Mouse (Mus musculus) embryonic facial prominence, embryonic 12.5 days (tissue): ENCODE data around the gene Flywch1. TPM values are rescaled to one million over a fixed set of nuclear protein-coding genes. Genes with fewer than 3 reads are reported as not detected.

Experiments used
- ATAC-seq: fragments of 200-750 bp; cut with Nextera tagmentation; 2 replicates; pipeline ENCODE4 v1.8.0; 2017; ENCODE audit not compliant: insufficient number of reproducible peaks, insufficient read depth, low FRiP score, low TSS enrichment
- H3K27ac ChIP-seq: fragments of 300-500 bp; sonication (generic); 2 replicates; pipeline ENCODE4 v1.5.1; 2016; ENCODE audit warnings: mild to moderate bottlenecking
- H3K27me3 ChIP-seq: fragments of 300-500 bp; sonication (generic); 2 replicates; pipeline ENCODE4 v1.6.1; 2016; ENCODE audit warnings: mild to moderate bottlenecking, moderate library complexity
- H3K36me3 ChIP-seq: fragments of 300-500 bp; sonication (generic); 2 replicates; pipeline ENCODE4 v1.6.1; 2016; ENCODE audit warnings: mild to moderate bottlenecking
- H3K4me1 ChIP-seq: fragments of 300-500 bp; sonication (generic); 2 replicates; pipeline ENCODE4 v1.6.1; 2016
- H3K4me2 ChIP-seq: fragments of 300-500 bp; sonication (generic); replicated peaks from 2 replicates; pipeline ENCODE4 v1.6.1; 2016; ENCODE audit warnings: mild to moderate bottlenecking, moderate library complexity
- H3K4me3 ChIP-seq: fragments of 300-500 bp; sonication (generic); 2 replicates; pipeline ENCODE4 v1.5.1; 2016; ENCODE audit warnings: mild to moderate bottlenecking
- H3K9ac ChIP-seq: fragments of 300-500 bp; sonication (generic); 2 replicates; pipeline ENCODE4 v1.6.1; 2016; ENCODE audit warnings: mild to moderate bottlenecking, moderate library complexity
- H3K9me3 ChIP-seq: fragments of 300-500 bp; sonication (generic); 2 replicates; pipeline ENCODE4 v1.6.1; 2016; ENCODE audit warnings: mild to moderate bottlenecking, moderate library complexity
- WGBS: fragments of 180-500 bp; shearing (Covaris S2); methylation state at CpG from one replicate; pipeline ENCODE4 v1.1.7; 2016; 5-methylcytosine and 5-hydroxymethylcytosine counted together
- polyA plus RNA-seq: library from polyadenylated mRNA; unstranded; fragments of >200 nt; fragmentation: Nextera tagmentation; extraction: Ambion mirVana; gene quantifications from 2 replicates; pipeline ENCODE4 v1.2.1, GENCODE M21; 2016

Gene Flywch1
- polyA plus RNA-seq, 1 experiment from 2014 or later = 122 TPM

DNA sequence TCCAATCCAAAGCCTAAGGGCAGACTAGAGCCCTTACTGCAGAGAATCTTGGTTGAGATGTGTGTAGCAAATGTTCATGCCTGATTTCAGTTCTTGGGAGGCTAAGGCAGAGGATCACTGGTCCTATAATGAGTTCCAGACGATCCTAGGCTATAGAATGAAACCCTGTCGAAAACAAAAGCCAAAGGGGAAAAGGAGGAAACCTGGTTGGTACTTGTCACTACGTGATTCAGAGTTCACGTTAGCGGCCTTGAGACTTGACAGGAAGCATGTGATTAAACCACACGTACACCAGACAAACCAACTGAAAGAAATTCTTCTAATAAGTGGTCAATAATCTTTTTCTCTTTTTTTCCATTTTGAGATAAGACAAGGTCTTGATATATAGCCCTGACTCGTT lies 25.9 kb upstream of the Flywch1 start:
- Histone ChIP-seq H3K4me3 (no peak overlapping the region), H3K4me1 (0 out of 2 replicates have a peak, but pooled peaks cover 4% of the 10 kb centered on the region), H3K27me3 (no peaks in the 10 kb centered on the region), H3K27ac (no peak overlapping the region), H3K9me3 (no peaks in the 10 kb centered on the region), H3K4me2 (no peak overlapping the region), H3K9ac (no peak overlapping the region), H3K36me3 (no peaks in the 10 kb centered on the region)
- no peak for ATAC-seq
- WGBS = 27% methylated on average over 7 of the region's 7 CpGs

DNA sequence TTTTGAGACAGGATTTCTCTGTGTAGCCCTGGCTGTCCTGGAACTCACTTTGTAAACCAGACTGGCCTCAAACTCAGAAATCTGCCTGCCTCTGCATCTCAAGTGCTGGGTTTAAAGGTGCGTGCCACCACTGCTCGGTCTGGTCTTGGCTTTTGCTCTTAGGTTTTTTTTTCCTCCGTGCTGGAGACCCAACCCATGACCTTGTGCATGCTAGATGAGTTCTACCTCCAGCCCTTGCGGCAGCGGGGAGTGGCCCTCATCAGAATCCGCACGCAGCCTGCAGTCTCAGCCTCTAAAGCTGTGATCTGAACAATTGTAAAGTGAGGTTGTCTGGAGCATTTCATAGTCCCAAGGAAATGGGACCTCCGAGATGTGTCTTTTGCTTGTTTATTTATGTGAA lies 23.9 kb upstream of the Flywch1 start:
- Histone ChIP-seq H3K9ac (no peak overlapping the region), H3K4me1 (peaks cover 11% of the 10 kb centered on the region; the same call in 1 of the 2 replicates), H3K27me3 (no peaks in the 10 kb centered on the region), H3K27ac (no peak overlapping the region), H3K36me3 (no peaks in the 10 kb centered on the region), H3K9me3 (no peaks in the 10 kb centered on the region), H3K4me3 (no peak overlapping the region), H3K4me2 (no peak overlapping the region)
- WGBS = 96% methylated on average over 8 of the region's 8 CpGs
- no peak for ATAC-seq

DNA sequence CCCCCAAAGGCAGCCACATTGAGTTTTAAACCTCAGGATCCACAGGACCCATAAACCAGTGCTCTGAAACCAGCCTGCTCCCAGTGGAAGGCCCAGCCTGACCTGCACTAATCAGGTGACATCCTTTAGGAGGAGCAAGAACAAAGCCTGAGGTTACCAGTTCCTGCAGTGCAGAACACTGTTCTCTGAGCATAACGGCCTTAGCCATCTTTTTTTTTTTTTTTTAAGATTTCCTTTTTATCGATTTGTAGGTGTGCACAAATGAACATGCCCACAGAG lies 19.6 kb upstream of the Flywch1 start:
- Histone ChIP-seq H3K9me3 (no peaks in the 10 kb centered on the region), H3K9ac (peak overlapping the region; percentile 74), H3K27me3 (no peaks in the 10 kb centered on the region), H3K4me1 (peaks cover 21% of the 10 kb centered on the region), H3K36me3 (no peaks in the 10 kb centered on the region), H3K27ac (peak overlapping the region; percentile 92), H3K4me2 (peak overlapping the region; percentile 62), H3K4me3 (peak overlapping the region; percentile 45)
- 54% methylated on average over 2 of the region's 2 CpGs for WGBS
- no peak for ATAC-seq

DNA sequence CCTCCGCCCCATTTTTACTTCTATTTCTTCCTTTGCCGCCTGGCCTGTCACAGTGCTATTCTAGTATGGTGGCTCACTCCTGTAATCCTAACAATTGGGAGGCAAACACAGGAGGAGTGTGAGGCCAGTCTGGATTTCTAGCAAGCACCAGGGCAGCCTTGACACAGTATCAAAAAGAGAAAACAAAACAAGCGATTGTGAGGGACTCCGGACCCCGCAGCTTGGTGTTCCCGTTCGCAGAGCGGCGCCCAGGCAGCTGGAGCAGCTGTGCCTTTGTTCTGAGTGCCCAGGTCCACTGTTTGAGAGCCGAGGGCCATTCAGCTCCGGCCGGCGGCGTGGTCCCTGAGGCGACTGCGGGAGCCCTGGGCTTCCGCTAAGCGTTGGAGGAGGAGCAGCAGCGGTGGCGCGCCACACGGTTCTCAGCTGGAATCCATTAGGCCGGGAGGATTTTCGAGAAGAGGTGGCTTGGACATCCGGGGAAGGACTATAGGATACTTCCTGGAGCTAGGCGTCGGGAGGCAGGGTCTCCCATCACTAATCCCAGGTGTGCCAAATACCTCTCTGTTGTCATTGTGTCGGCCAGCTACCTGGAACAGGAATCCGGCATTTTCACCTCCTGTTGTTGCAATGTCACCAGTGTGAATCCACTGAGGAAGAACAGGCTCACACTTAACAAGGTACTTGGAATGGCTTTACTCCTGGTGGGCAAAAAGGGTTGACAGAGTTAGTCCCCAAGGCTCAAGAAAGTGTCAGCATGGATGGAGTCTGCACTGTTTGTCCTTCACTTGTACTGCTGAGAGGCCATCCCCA lies 19.1 kb upstream of the Flywch1 start, which contains the start of gene Srrm2:
Srrm2 (plus strand) TSS at position 264 of the 810 bp plus-strand sequence.
- WGBS = 2% methylated on average over 29 of the region's 29 CpGs
- Histone ChIP-seq H3K4me3 (peak within 1 kb of the TSS; percentile 45), H3K4me1 (peaks cover 21% of the 10 kb centered on the region), H3K27ac (peak within 1 kb of the TSS; percentile 92), H3K9ac (peak within 1 kb of the TSS; percentile 74), H3K36me3 (no peaks in the 10 kb centered on the region), H3K9me3 (no peaks in the 10 kb centered on the region), H3K27me3 (no peaks in the 10 kb centered on the region), H3K4me2 (peak within 1 kb of the TSS; percentile 62)
- ATAC-seq = 0 out of 2 replicates have a peak, but pooled peaks have one; percentile 30

GRCm38 (mm10) chr17:23789749-23790268 lies 18.4 kb upstream of the Flywch1 start:
- Histone ChIP-seq H3K27ac (peak overlapping the region; percentile 92), H3K9me3 (no peaks in the 10 kb centered on the region), H3K9ac (peak overlapping the region; percentile 74), H3K27me3 (no peaks in the 10 kb centered on the region), H3K4me3 (peak overlapping the region; percentile 45), H3K4me1 (peaks cover 21% of the 10 kb centered on the region), H3K36me3 (no peaks in the 10 kb centered on the region), H3K4me2 (peak overlapping the region; percentile 62)
- WGBS = 14% methylated on average over 8 of the region's 8 CpGs
- ATAC-seq = no peak

DNA sequence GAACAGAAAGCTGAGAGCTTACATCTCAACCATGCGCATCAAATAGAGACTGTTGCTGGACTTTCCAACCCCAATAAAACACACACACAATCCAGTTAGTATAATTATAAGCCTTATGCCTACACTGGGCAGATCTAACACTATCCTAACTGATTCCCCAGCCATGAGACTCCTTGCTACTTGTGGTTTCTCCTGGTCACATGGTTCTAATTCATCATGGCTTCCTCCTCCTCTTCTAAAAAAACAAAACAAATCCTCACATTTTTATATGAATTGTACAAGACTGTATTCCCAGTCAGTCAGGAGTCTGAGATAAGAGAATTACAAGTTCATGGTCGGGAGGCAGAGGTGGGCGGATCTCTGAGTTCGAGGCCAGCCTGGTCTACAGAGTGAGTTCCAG lies 17.6 kb upstream of the Flywch1 start:
- no peak overlapping the region for H3K4me3 ChIP-seq
- 92% methylated on average over 4 of the region's 4 CpGs for WGBS
- no peak overlapping the region for H3K9ac ChIP-seq
- no peaks in the 10 kb centered on the region for H3K9me3 ChIP-seq
- H3K4me2 ChIP-seq = no peak overlapping the region
- no peak for ATAC-seq
- peaks cover 21% of the 10 kb centered on the region for H3K4me1 ChIP-seq
- H3K36me3 ChIP-seq = no peaks in the 10 kb centered on the region
- H3K27me3 ChIP-seq = no peaks in the 10 kb centered on the region
- no peak overlapping the region for H3K27ac ChIP-seq

DNA sequence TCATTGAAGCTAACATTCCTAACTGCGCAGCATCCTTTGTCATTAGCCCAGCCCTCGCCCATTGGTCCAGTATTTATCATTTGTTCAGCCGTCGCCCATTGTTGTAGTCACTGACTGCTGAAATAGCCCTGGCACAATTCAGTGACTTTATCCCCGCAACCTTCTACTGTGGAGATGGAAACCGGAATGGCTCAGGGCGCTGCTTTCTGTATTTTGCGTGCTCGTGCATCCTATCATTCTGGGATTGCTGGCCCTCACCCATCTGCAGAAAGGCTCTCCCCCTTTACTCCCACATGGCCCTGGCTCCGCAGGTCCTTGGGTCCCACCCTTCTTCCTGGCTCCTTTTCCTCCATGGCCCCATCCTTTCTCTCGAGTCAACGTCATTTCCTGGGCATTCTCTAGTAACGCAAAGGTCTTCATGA lies 15.1 kb upstream of the Flywch1 start:
- Histone ChIP-seq H3K4me2 (peak overlapping the region; percentile 78), H3K27ac (0 out of 2 replicates have a peak overlapping the region, but pooled peaks have one; percentile 31), H3K4me3 (peak overlapping the region; percentile 64), H3K27me3 (no peaks in the 10 kb centered on the region), H3K4me1 (peaks cover 21% of the 10 kb centered on the region), H3K9ac (no peak overlapping the region), H3K9me3 (no peaks in the 10 kb centered on the region), H3K36me3 (no peaks in the 10 kb centered on the region)
- 18% methylated on average over 13 of the region's 13 CpGs for WGBS
- no peak for ATAC-seq

DNA sequence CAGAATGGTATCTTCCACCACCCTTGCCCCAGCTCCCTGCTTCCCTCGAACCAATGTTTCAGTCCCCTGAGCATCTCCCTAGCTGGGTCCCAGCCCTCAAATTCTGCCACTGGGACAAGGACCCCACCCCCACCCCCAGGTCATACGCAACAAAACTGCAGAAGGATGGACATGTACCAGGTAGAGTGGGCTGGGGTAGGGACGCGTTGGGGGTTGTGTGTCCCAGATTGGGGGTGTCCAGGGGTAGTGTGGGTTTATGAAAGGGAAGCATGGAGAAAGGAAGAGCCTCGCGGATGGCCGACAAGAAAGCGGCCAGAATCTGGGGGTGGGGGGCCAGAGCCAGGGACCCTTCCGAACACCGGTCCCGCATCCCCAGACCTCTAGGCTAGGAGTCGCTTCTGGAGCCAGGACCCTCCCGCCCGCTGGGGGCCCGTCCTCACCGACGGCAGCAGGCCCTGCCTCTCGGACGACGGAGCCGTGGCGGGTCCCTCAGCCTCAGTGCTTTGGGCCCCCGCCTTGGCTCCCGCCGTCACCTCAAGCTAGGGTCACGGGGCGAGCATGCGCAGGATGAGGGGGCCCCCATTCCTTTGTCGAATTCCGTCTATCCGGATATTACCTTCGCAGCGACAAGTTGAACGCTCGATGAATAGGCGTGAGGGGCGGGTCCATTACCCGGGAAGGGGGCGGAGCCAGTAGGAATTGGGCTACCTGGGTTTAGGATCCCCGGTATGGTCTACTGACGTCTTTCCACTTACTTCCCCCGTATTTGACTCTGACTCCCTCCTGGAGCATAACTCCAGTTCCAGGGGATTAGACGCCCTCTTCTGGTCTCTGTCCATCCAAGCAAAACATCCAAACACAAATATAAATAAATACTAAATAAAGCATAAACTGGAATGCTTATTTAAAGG lies 14.4 kb upstream of the Flywch1 start, which contains the start of gene Flywch2:
Flywch2 (minus strand) TSS at position 521 of the 911 bp plus-strand sequence.
- H3K27ac ChIP-seq = peak within 1 kb of the TSS; percentile 67
- peak within 1 kb of the TSS; percentile 74 for H3K9ac ChIP-seq
- no peaks in the 10 kb centered on the region for H3K36me3 ChIP-seq
- peak within 1 kb of the TSS; percentile 64 for H3K4me3 ChIP-seq
- peaks cover 18% of the 10 kb centered on the region for H3K4me1 ChIP-seq
- ATAC-seq = peak; percentile 76
- H3K4me2 ChIP-seq = peak within 1 kb of the TSS; percentile 78
- 3% methylated on average over 43 of the region's 43 CpGs for WGBS
- no peaks in the 10 kb centered on the region for H3K9me3 ChIP-seq
- no peaks in the 10 kb centered on the region for H3K27me3 ChIP-seq

DNA sequence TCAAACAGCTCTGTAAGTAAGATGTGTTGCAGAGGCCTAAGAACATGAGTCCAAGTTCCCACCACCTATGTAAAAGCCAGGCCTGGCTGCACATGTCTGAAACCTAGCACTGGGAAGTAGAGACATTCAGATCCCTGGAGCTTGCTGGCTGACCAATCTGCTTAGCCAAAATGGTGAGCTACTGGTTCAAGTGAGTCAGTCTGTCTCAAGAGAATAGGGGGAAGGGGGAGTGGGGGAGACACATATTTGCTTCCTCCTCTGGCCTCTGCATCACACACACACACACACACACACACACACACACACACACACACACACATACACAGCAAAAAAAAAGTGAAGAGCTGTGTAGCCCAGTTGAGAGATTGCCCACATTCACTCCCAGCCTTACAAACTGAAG lies 11.9 kb upstream of the Flywch1 start:
- H3K4me2 ChIP-seq = no peak overlapping the region
- H3K4me1 ChIP-seq = peaks cover 6% of the 10 kb centered on the region
- no peaks in the 10 kb centered on the region for H3K27me3 ChIP-seq
- ATAC-seq = no peak
- no peak overlapping the region for H3K4me3 ChIP-seq
- H3K27ac ChIP-seq = no peak overlapping the region
- H3K9ac ChIP-seq = no peak overlapping the region
- H3K9me3 ChIP-seq = no peaks in the 10 kb centered on the region
- H3K36me3 ChIP-seq = peaks cover 9% of the 10 kb centered on the region; the same call in 1 of the 2 replicates

GRCm38 (mm10) chr17:23778447-23778846 lies 7.0 kb upstream of the Flywch1 start:
- H3K4me1 ChIP-seq = no peaks in the 10 kb centered on the region
- no peak overlapping the region for H3K9ac ChIP-seq
- no peaks in the 10 kb centered on the region for H3K27me3 ChIP-seq
- H3K4me2 ChIP-seq = no peak overlapping the region
- peaks cover 9% of the 10 kb centered on the region; the same call in 1 of the 2 replicates for H3K36me3 ChIP-seq
- no peak overlapping the region for H3K27ac ChIP-seq
- WGBS = 50% methylated on average over 2 of the region's 2 CpGs
- H3K4me3 ChIP-seq = no peak overlapping the region
- no peaks in the 10 kb centered on the region for H3K9me3 ChIP-seq
- no peak for ATAC-seq

DNA sequence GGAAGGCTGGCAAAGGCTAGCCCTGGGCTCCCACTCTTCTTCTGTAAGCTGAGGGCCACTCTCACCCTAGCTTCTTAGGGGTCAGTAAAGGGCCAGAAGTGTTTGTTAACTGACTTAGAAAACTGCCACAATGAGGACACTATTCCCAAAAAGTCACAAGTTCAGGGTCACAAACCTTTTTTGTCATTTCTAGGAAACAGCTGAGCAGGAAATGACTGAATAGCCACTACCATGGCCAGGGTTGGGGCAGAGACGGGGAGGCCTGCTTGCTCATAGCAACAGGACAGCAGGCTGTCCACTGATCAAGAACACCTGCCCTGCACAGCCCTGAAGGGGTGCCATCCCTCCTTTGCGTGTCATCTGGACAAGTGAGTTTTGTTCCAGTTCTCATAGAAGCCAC lies 5.7 kb upstream of the Flywch1 start:
- no peak overlapping the region for H3K9ac ChIP-seq
- H3K4me3 ChIP-seq = no peak overlapping the region
- H3K4me1 ChIP-seq = no peaks in the 10 kb centered on the region
- peaks cover 9% of the 10 kb centered on the region; the same call in 1 of the 2 replicates for H3K36me3 ChIP-seq
- H3K27me3 ChIP-seq = no peaks in the 10 kb centered on the region
- WGBS = 76% methylated on average over 2 of the region's 2 CpGs
- no peak overlapping the region for H3K27ac ChIP-seq
- ATAC-seq = no peak
- no peaks in the 10 kb centered on the region for H3K9me3 ChIP-seq
- no peak overlapping the region for H3K4me2 ChIP-seq
